9 mouse cellular contexts compared by ENCODE assay signal in genomic region chr13:113209624-113210023, GRCm38 (mm10). TPM values are rescaled to one million over a fixed set of nuclear protein-coding genes. Genes with fewer than 3 reads are reported as not detected.
A peak's percentile ranks its signal among the peaks of the same experiment; 100 is the strongest.
DNase-seq lines count a peak whose midpoint lies in the region; ATAC-seq lines count a peak whose summit lies in the region.
"Had no signal": no experiment of that assay in that cellular context is flagged by ENCODE, and none has a peak within 500 bp of the region (broad histone marks: within the 10 kb centered on the region; RNA-seq: fewer than 3 reads in every experiment).

Gene Esm1, plus strand, starts transcription at chr13:113209659.

- peak within 1 kb of the TSS; percentile 40 for H3K4me3 ChIP-seq in heart, embryonic 10.5 days
- peak within 1 kb of the TSS; percentile 21 for H3K4me3 ChIP-seq in megakaryocyte, embryonic 14.5 days (replicated peaks)

- H3K27me3 ChIP-seq in heart, embryonic 10.5 days (ENCODE audit: insufficient read depth, poor library complexity, severe bottlenecking), result peaks cover 8% of the 10 kb centered on the region; the same call in 1 of the 2 replicates
- H3K27me3 ChIP-seq in megakaryocyte, embryonic 14.5 days (replicated peaks), result peaks cover 19% of the 10 kb centered on the region

- H3K27ac ChIP-seq in heart, embryonic 10.5 days, result no peak within 1 kb of the TSS

- H3K36me3 ChIP-seq in heart, embryonic 10.5 days, result no peaks in the 10 kb centered on the region
- no peaks in the 10 kb centered on the region for H3K36me3 ChIP-seq in megakaryocyte, embryonic 14.5 days (replicated peaks; ENCODE audit: low read length)
- H3K36me3 ChIP-seq: G1E had no signal

- ATAC-seq in common myeloid progenitor, adult 5-6 weeks (replicated peaks; ENCODE audit: low read depth, poor library complexity, severe bottlenecking), result peak; percentile 20; the same call in 1 of the 2 replicates

- WGBS in heart, embryonic 10.5 days, result 41% methylated on average over 15 of the region's 15 CpGs

- DNase-seq in heart, embryonic 10.5 days (ENCODE audit: low spot score), result no peak
- no peak for DNase-seq in heart, adult 18-20 months
- DNase-seq in kidney, adult 9 months, result peak; percentile 43
- DNase-seq in cerebellum, adult 9-11 months, result no peak
- no peak for DNase-seq in gastrocnemius, postnatal 10 days
- no peak for DNase-seq in right cerebral cortex, adult 18-20 months

- no peaks in the 10 kb centered on the region for H3K9me3 ChIP-seq in heart, embryonic 10.5 days
- peaks cover 6% of the 10 kb centered on the region; the same call in 1 of the 2 replicates for H3K9me3 ChIP-seq in megakaryocyte, embryonic 14.5 days
- H3K9me3 ChIP-seq: G1E had no signal

- peaks cover 11% of the 10 kb centered on the region for H3K4me1 ChIP-seq in heart, embryonic 10.5 days
- peaks cover 4% of the 10 kb centered on the region; the same call in 1 of the 2 replicates for H3K4me1 ChIP-seq in megakaryocyte, embryonic 14.5 days

RNA-seq across cellular contexts. Expression of gene Esm1, which starts in this region (rescaled TPM):
- 0.52 and 0.87 TPM in 2 replicates for polyA plus RNA-seq in heart, embryonic 10.5 days (2016; fragmentation: Nextera tagmentation; extraction: Ambion mirVana)
- total RNA-seq in heart, adult 18-20 months (2021), result under 1 TPM; 0.44 to 0.57 TPM
- total RNA-seq in common myeloid progenitor, adult 5-6 weeks (2017), result 0.14 TPM in 1 of 2 replicates, not detected in the other
- polyA plus RNA-seq in megakaryocyte, embryonic 14.5 days (2012; ENCODE audit: insufficient read depth, low replicate concordance), result not detected in 2 replicates
- 1 to 10 TPM; 3.6 to 3.9 TPM for total RNA-seq in gastrocnemius, postnatal 10 days (2021)
- total RNA-seq: G1E had no signal
- polyA plus RNA-seq: G1E had no signal

Comparison
In these comparisons a context has a peak if more than half of its experiments do, and no peak if none do; other contexts are left out.
1. Peak in ATAC-seq in common myeloid progenitor, adult 5-6 weeks; RNA of the gene not detected or under 1 TPM.